Mouse (Mus musculus) CH12.LX (cell line): Measurements from ENCODE around the gene Vat1l.

Source experiments
- CHD1 ChIP-seq: IDR thresholded peaks from 2 replicates; pipeline ENCODE4 v1.6.1; 2012; ENCODE audit warnings: low read depth, low read length, improper control_type of control experiment, inconsistent platforms
- CTCF ChIP-seq, 2 experiments: IDR thresholded peaks in 1 of 2; conservative IDR thresholded peaks in 1 of 2; 2 replicates each; pipeline ENCODE4 v1.5.1; 2011 to 2012; ENCODE audit warnings: low read depth in 2 of 2, low read length in 2 of 2, improper control_type of control experiment in 1 of 2, inconsistent platforms in 1 of 2, mild to moderate bottlenecking in 1 of 2, moderate library complexity in 1 of 2
- E2F4 ChIP-seq: IDR thresholded peaks from 2 replicates; pipeline ENCODE4 v1.6.1; 2011; ENCODE audit warnings: low read depth, low read length, improper control_type of control experiment; ENCODE audit not compliant: insufficient replicate concordance
- EP300 ChIP-seq: IDR thresholded peaks from 2 replicates; pipeline ENCODE4 v1.6.1; 2011; ENCODE audit warnings: low read length, improper control_type of control experiment
- HCFC1 ChIP-seq: IDR thresholded peaks from 2 replicates; pipeline ENCODE4 v1.6.1; 2012; ENCODE audit warnings: low read depth, mild to moderate bottlenecking, inconsistent platforms, low read length, improper control_type of control experiment
- KAT2A ChIP-seq: IDR thresholded peaks from 2 replicates; pipeline ENCODE4 v1.6.1; 2012; ENCODE audit warnings: low read length, improper control_type of control experiment, inconsistent platforms; ENCODE audit not compliant: insufficient replicate concordance
- MAFK ChIP-seq: IDR thresholded peaks from 2 replicates; pipeline ENCODE4 v1.6.1; 2011; ENCODE audit warnings: low read length, improper control_type of control experiment; ENCODE audit not compliant: insufficient replicate concordance
- MYC ChIP-seq: IDR thresholded peaks from 2 replicates; pipeline ENCODE4 v1.6.1; 2011; ENCODE audit warnings: low read depth, mild to moderate bottlenecking, improper control_type of control experiment, low read length
- NRF1 ChIP-seq: IDR thresholded peaks from 2 replicates; pipeline ENCODE4 v1.6.1; 2014; ENCODE audit warnings: low read depth, mild to moderate bottlenecking, inconsistent platforms, low read length, improper control_type of control experiment, moderate library complexity
- POLR2A ChIP-seq: IDR thresholded peaks from 2 replicates; pipeline ENCODE4 v1.6.1; 2011; ENCODE audit warnings: low read depth, mild to moderate bottlenecking, improper control_type of control experiment, low read length
- SIN3A ChIP-seq: IDR thresholded peaks from 2 replicates; pipeline ENCODE4 v1.6.1; 2012; ENCODE audit warnings: low read length, improper control_type of control experiment, inconsistent platforms
- SMC3 ChIP-seq: IDR thresholded peaks from 2 replicates; pipeline ENCODE4 v1.6.1; 2011; ENCODE audit warnings: low read depth, low read length, improper control_type of control experiment
- USF1 ChIP-seq: IDR thresholded peaks from 2 replicates; pipeline ENCODE4 v1.6.1; 2014; ENCODE audit warnings: low read depth, mild to moderate bottlenecking, inconsistent platforms, low read length, improper control_type of control experiment
- ZC3H11A ChIP-seq: IDR thresholded peaks from 2 replicates; pipeline ENCODE4 v1.6.1; 2012; ENCODE audit warnings: low read depth, mild to moderate bottlenecking, inconsistent platforms, low read length, improper control_type of control experiment

DNA sequence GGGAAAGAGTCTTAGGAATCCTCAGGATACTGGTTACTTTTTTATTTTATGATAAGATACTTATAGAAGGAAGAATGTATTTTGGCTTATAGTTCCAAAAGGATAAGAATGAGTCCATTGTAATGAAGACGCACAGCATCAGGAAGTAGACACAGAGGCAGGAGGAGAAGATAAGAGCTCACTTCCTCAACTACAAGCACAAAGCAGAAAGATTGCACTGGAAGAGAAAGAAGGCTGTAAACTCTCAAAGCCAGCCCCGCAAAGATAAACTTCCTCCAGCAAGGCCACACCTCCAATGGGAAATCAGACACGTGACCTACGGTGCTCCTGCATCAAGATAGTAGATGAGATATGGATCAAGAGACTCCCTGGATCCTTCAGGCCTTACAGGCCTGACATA lies 182.1 kb downstream of the Vat1l start:
- TF ChIP-seq SIN3A: no peak
- no peak for TF ChIP-seq HCFC1
- no peak for TF ChIP-seq KAT2A
- TF ChIP-seq MYC: no peak
- TF ChIP-seq ZC3H11A: no peak
- TF ChIP-seq E2F4: no peak
- no peak for TF ChIP-seq USF1
- no peak for TF ChIP-seq POLR2A
- no peak for TF ChIP-seq MAFK
- no peak for TF ChIP-seq EP300
- TF ChIP-seq NRF1: no peak
- TF ChIP-seq CHD1: no peak
- TF ChIP-seq CTCF (conservative IDR thresholded peaks at IDR 0.05 in 1 of 2, IDR thresholded peaks at IDR 0.05 in 1 of 2; ENCODE audit: low read depth in 2 of 2, low read length in 2 of 2): no peak
- TF ChIP-seq SMC3: no peak
